Comparison of ENCODE assay signal across 28 mouse cellular contexts in genomic region chr5:35366241-35367032, GRCm38 (mm10). TPM values are rescaled to one million over a fixed set of nuclear protein-coding genes. Genes with fewer than 3 reads are reported as not detected.
DNase-seq lines count a peak whose midpoint lies in the region; ATAC-seq and TF ChIP-seq lines count a peak whose summit lies in the region.
"Had no signal": no experiment of that assay in that cellular context is flagged by ENCODE, and none has a peak within 500 bp of the region (broad histone marks: within the 10 kb centered on the region; RNA-seq: fewer than 3 reads in every experiment).

No protein-coding gene starts in this region.

- ATAC-seq in forebrain, embryonic 11.5 days (replicated peaks; ENCODE audit: low FRiP score): no peak
- no peak for ATAC-seq in forebrain, postnatal 0 days
- ATAC-seq in liver, embryonic 16.5 days (ENCODE audit: low read depth): peak; percentile 54; the same call in 1 of the 2 replicates
- ATAC-seq in liver, embryonic 11.5 days (replicated peaks; ENCODE audit: low FRiP score): no peak
- no peak for ATAC-seq in midbrain, embryonic 11.5 days (ENCODE audit: low FRiP score)
- no peak for ATAC-seq in midbrain, embryonic 16.5 days
- ATAC-seq: activated CD4-positive, CD25-positive, alpha-beta regulatory T cell, adult 4 months; CD4-positive, CD25-positive, alpha-beta regulatory T cell, adult 4 months; forebrain, embryonic 14.5 days; Patski had no signal

- DNase-seq in forebrain, embryonic 11.5 days (ENCODE audit: low spot score): peak; percentile 45
- DNase-seq in forebrain, postnatal 0 days: no peak
- peak; percentile 76 for DNase-seq in heart, adult 11 months
- DNase-seq in heart, postnatal 25 days (ENCODE audit: low spot score): no peak
- no peak for DNase-seq in liver, embryonic 11.5 days (ENCODE audit: low spot score)
- peak; percentile 53 for DNase-seq in midbrain, embryonic 11.5 days (ENCODE audit: low spot score, missing footprints)
- DNase-seq: adrenal gland, adult 8-10 months; adrenal gland, postnatal 14 days; adrenal gland, postnatal 36 days; B cell, adult 2 months; cerebellum, adult 11-12 months; cerebellum, adult 2 months; cerebellum, adult 9-10 months; cerebellum, postnatal 10 days; cerebellum, postnatal 25 days had no signal

- no peak for TF ChIP-seq CTCF in forebrain, postnatal 0 days (IDR thresholded peaks at IDR 0.05; ENCODE audit: low read depth)

- no peak overlapping the region for H3K9ac ChIP-seq in forebrain, embryonic 11.5 days (ENCODE audit: low read length)
- H3K9ac ChIP-seq in forebrain, postnatal 0 days: no peak overlapping the region
- H3K9ac ChIP-seq in liver, embryonic 16.5 days (ENCODE audit: low read depth, low read length): no peak overlapping the region
- H3K9ac ChIP-seq in liver, embryonic 11.5 days (ENCODE audit: low read depth, low read length): no peak overlapping the region
- H3K9ac ChIP-seq in midbrain, embryonic 11.5 days (ENCODE audit: low read length): no peak overlapping the region
- H3K9ac ChIP-seq in midbrain, embryonic 16.5 days (ENCODE audit: low read depth, low read length): no peak overlapping the region
- H3K9ac ChIP-seq: embryonic facial prominence, embryonic 12.5 days; forebrain, embryonic 12.5 days had no signal

- no peaks in the 10 kb centered on the region for H3K27me3 ChIP-seq in forebrain, embryonic 11.5 days (ENCODE audit: control insufficient read depth, insufficient read depth, low read length)
- H3K27me3 ChIP-seq in forebrain, postnatal 0 days (ENCODE audit: insufficient read depth, low read length): no peaks in the 10 kb centered on the region
- no peaks in the 10 kb centered on the region; the same call in 1 of the 2 replicates for H3K27me3 ChIP-seq in liver, embryonic 16.5 days (ENCODE audit: control insufficient read depth, insufficient read depth, low read depth, low read length)
- H3K27me3 ChIP-seq in liver, embryonic 11.5 days (replicated peaks; ENCODE audit: control insufficient read depth, insufficient read depth, low read length): peaks cover 7% of the 10 kb centered on the region
- no peaks in the 10 kb centered on the region for H3K27me3 ChIP-seq in midbrain, embryonic 11.5 days (ENCODE audit: control insufficient read depth, insufficient read depth, low read length)
- H3K27me3 ChIP-seq in midbrain, embryonic 16.5 days (ENCODE audit: control insufficient read depth, insufficient read depth, low read depth, low read length): no peaks in the 10 kb centered on the region

- no peak overlapping the region for H3K27ac ChIP-seq in forebrain, embryonic 11.5 days (ENCODE audit: low read depth, low read length)
- no peak overlapping the region for H3K27ac ChIP-seq in forebrain, postnatal 0 days (ENCODE audit: low read depth, low read length)
- H3K27ac ChIP-seq in liver, embryonic 16.5 days (ENCODE audit: low read length): no peak overlapping the region
- H3K27ac ChIP-seq in liver, embryonic 11.5 days (ENCODE audit: low read depth, low read length): no peak overlapping the region
- no peak overlapping the region for H3K27ac ChIP-seq in midbrain, embryonic 11.5 days (ENCODE audit: low read depth, low read length)
- H3K27ac ChIP-seq in midbrain, embryonic 16.5 days (ENCODE audit: low read length): no peak overlapping the region
- H3K27ac ChIP-seq: embryonic facial prominence, embryonic 10.5 days; embryonic facial prominence, embryonic 12.5 days; forebrain, embryonic 12.5 days had no signal

- WGBS in forebrain, embryonic 11.5 days: 76% methylated on average over 20 of the region's 20 CpGs
- WGBS in forebrain, postnatal 0 days: 73% methylated on average over 20 of the region's 20 CpGs
- 50% methylated on average over 20 of the region's 20 CpGs for WGBS in liver, embryonic 16.5 days (ENCODE audit: insufficient replicate concordance)
- WGBS in liver, embryonic 11.5 days: 68% methylated on average over 20 of the region's 20 CpGs
- WGBS in midbrain, embryonic 11.5 days: 73% methylated on average over 20 of the region's 20 CpGs
- 73% methylated on average over 20 of the region's 20 CpGs for WGBS in midbrain, embryonic 16.5 days

- H3K36me3 ChIP-seq in forebrain, embryonic 11.5 days (ENCODE audit: control insufficient read depth, insufficient read depth, low read length): no peaks in the 10 kb centered on the region
- no peaks in the 10 kb centered on the region for H3K36me3 ChIP-seq in forebrain, postnatal 0 days (ENCODE audit: insufficient read depth)
- H3K36me3 ChIP-seq in liver, embryonic 16.5 days (ENCODE audit: control insufficient read depth, insufficient read depth): no peaks in the 10 kb centered on the region
- no peaks in the 10 kb centered on the region for H3K36me3 ChIP-seq in liver, embryonic 11.5 days (ENCODE audit: control insufficient read depth, insufficient read depth, low read length)
- H3K36me3 ChIP-seq in midbrain, embryonic 11.5 days (ENCODE audit: control insufficient read depth, insufficient read depth, low read length): no peaks in the 10 kb centered on the region
- no peaks in the 10 kb centered on the region for H3K36me3 ChIP-seq in midbrain, embryonic 16.5 days (ENCODE audit: control insufficient read depth, insufficient read depth, low read length)
- H3K36me3 ChIP-seq: embryonic facial prominence, embryonic 10.5 days; embryonic facial prominence, embryonic 12.5 days; forebrain, embryonic 12.5 days; G1E had no signal

- H3K4me1 ChIP-seq in forebrain, embryonic 11.5 days (replicated peaks; ENCODE audit: control insufficient read depth, insufficient read depth, low read length): no peaks in the 10 kb centered on the region
- no peaks in the 10 kb centered on the region for H3K4me1 ChIP-seq in forebrain, postnatal 0 days (ENCODE audit: insufficient read depth)
- no peaks in the 10 kb centered on the region for H3K4me1 ChIP-seq in liver, embryonic 16.5 days (ENCODE audit: control insufficient read depth, low read depth, low read length)
- H3K4me1 ChIP-seq in liver, embryonic 11.5 days (replicated peaks; ENCODE audit: control insufficient read depth, insufficient read depth, low read length): no peaks in the 10 kb centered on the region
- no peaks in the 10 kb centered on the region for H3K4me1 ChIP-seq in midbrain, embryonic 11.5 days (ENCODE audit: control insufficient read depth, insufficient read depth, low read length)
- H3K4me1 ChIP-seq in midbrain, embryonic 16.5 days (ENCODE audit: control insufficient read depth, insufficient read depth, low read length): no peaks in the 10 kb centered on the region
- H3K4me1 ChIP-seq: embryonic facial prominence, embryonic 12.5 days; forebrain, embryonic 12.5 days had no signal

- H3K9me3 ChIP-seq in forebrain, embryonic 11.5 days (ENCODE audit: control insufficient read depth, low read length): no peaks in the 10 kb centered on the region
- H3K9me3 ChIP-seq in forebrain, postnatal 0 days (ENCODE audit: low read length): no peaks in the 10 kb centered on the region
- H3K9me3 ChIP-seq in liver, embryonic 16.5 days (replicated peaks; ENCODE audit: control insufficient read depth, low read length): no peaks in the 10 kb centered on the region
- H3K9me3 ChIP-seq in liver, embryonic 11.5 days (ENCODE audit: control insufficient read depth, low read length): no peaks in the 10 kb centered on the region
- no peaks in the 10 kb centered on the region for H3K9me3 ChIP-seq in midbrain, embryonic 11.5 days (ENCODE audit: control insufficient read depth, low read length)
- H3K9me3 ChIP-seq in midbrain, embryonic 16.5 days (replicated peaks; ENCODE audit: control insufficient read depth, low read length, poor library complexity, severe bottlenecking): no peaks in the 10 kb centered on the region
- H3K9me3 ChIP-seq: embryonic facial prominence, embryonic 12.5 days; G1E had no signal

- intact Hi-C loops in heart, postnatal 25 days (cut with DNase I): no loop called here

- H3K4me2 ChIP-seq in forebrain, embryonic 11.5 days (ENCODE audit: low read depth, low read length, severe bottlenecking): no peak overlapping the region
- no peak overlapping the region for H3K4me2 ChIP-seq in forebrain, postnatal 0 days (ENCODE audit: low read depth)
- no peak overlapping the region for H3K4me2 ChIP-seq in liver, embryonic 16.5 days (ENCODE audit: low read depth, low read length)
- no peak overlapping the region for H3K4me2 ChIP-seq in liver, embryonic 11.5 days
- H3K4me2 ChIP-seq in midbrain, embryonic 11.5 days: no peak overlapping the region
- H3K4me2 ChIP-seq in midbrain, embryonic 16.5 days (ENCODE audit: low read length): no peak overlapping the region
- H3K4me2 ChIP-seq: embryonic facial prominence, embryonic 12.5 days; forebrain, embryonic 12.5 days had no signal

- H3K4me3 ChIP-seq in forebrain, embryonic 11.5 days (ENCODE audit: low read depth, low read length): no peak overlapping the region
- no peak overlapping the region for H3K4me3 ChIP-seq in forebrain, postnatal 0 days (ENCODE audit: low read depth, low read length)
- H3K4me3 ChIP-seq in liver, embryonic 16.5 days (ENCODE audit: low read depth, low read length): no peak overlapping the region
- no peak overlapping the region for H3K4me3 ChIP-seq in liver, embryonic 11.5 days (ENCODE audit: low read depth, low read length)
- no peak overlapping the region for H3K4me3 ChIP-seq in midbrain, embryonic 11.5 days (ENCODE audit: low read depth, low read length)
- no peak overlapping the region for H3K4me3 ChIP-seq in midbrain, embryonic 16.5 days (ENCODE audit: low read depth, low read length)
- H3K4me3 ChIP-seq: embryonic facial prominence, embryonic 10.5 days; embryonic facial prominence, embryonic 12.5 days; forebrain, embryonic 12.5 days had no signal

RNA-seq across cellular contexts. Expression of gene Hmx1, which starts 22.5 kb away (rescaled TPM):
- 0.44 and 0.55 TPM in 2 replicates for polyA plus RNA-seq in forebrain, embryonic 11.5 days (2014; fragmentation: Nextera tagmentation; extraction: Ambion mirVana)
- total RNA-seq in forebrain, postnatal 0 days (2014; rRNA removed): 1.1 TPM in 1 of 2 replicates, not detected in the other
- polyA plus RNA-seq in forebrain, postnatal 0 days (2015; fragmentation: Nextera tagmentation; extraction: Ambion mirVana): not detected in 2 replicates
- total RNA-seq in heart, postnatal 25 days (2021): not detected
- polyA plus RNA-seq in liver, embryonic 16.5 days (2015; fragmentation: Nextera tagmentation; extraction: Ambion mirVana): not detected in 2 replicates
- not detected in 2 replicates for polyA plus RNA-seq in liver, embryonic 11.5 days (2014; fragmentation: Nextera tagmentation; extraction: Ambion mirVana)
- polyA plus RNA-seq in midbrain, embryonic 11.5 days (2014; fragmentation: Nextera tagmentation; extraction: Ambion mirVana): 0.10 TPM in 1 of 2 replicates, not detected in the other
- not detected in 2 replicates for polyA plus RNA-seq in midbrain, embryonic 16.5 days (2015; fragmentation: Nextera tagmentation; extraction: Ambion mirVana)
- total RNA-seq: adrenal gland, adult 18-20 months; adrenal gland, adult 8-10 months; CH12.LX; G1E had no signal
- polyA plus RNA-seq: activated CD4-positive, CD25-positive, alpha-beta regulatory T cell, adult 4 months; CD4-positive, CD25-positive, alpha-beta regulatory T cell, adult 4 months; cerebellum, adult 2 months; cortical plate, adult 2 months; forebrain, embryonic 14.5 days; G1E; Patski had no signal

Comparison
In these comparisons a context has a peak if more than half of its experiments do, and no peak if none do; other contexts are left out.
1. DNase-seq: peak in forebrain, embryonic 11.5 days (single experiment), heart, adult 11 months (single experiment) and midbrain, embryonic 11.5 days (single experiment); none in forebrain, postnatal 0 days (single experiment), heart, postnatal 25 days (single experiment) and liver, embryonic 11.5 days (single experiment).